8 mouse cellular contexts compared by ENCODE assay signal in genomic region chr15:24596242-24596641, GRCm38 (mm10).
DNase-seq lines count a peak whose midpoint lies in the region; ATAC-seq and TF ChIP-seq lines count a peak whose summit lies in the region.

No protein-coding gene starts in this region.

- peak; percentile 35 to 55; a peak in 3 of 4 replicates for TF ChIP-seq CTCF in CH12.LX (conservative IDR thresholded peaks at IDR 0.05 in 1 of 2, IDR thresholded peaks at IDR 0.05 in 1 of 2; ENCODE audit: low read depth in 2 of 2, low read length in 2 of 2)

- dilution Hi-C loops in CH12.LX (cut with MboI; ENCODE audit: extremely low pct_ligation_motif_present, extremely low pct_unique_long_range_greater_than_20kb, low sequenced_read_pairs): no loop called here

- peak; percentile 58 for TF ChIP-seq RAD21 in CH12.LX (IDR thresholded peaks at IDR 0.05; ENCODE audit: low read depth, low read length)

- no peak overlapping the region for H3K9ac ChIP-seq in CH12.LX (ENCODE audit: insufficient read depth, low read depth)
- no peak overlapping the region for H3K9ac ChIP-seq in midbrain, embryonic 16.5 days (ENCODE audit: low read depth, low read length)

- no peaks in the 10 kb centered on the region for H3K4me1 ChIP-seq in CH12.LX (ENCODE audit: control insufficient read depth in 1 of 2, insufficient read depth in 2 of 2)
- H3K4me1 ChIP-seq in midbrain, embryonic 16.5 days (ENCODE audit: control insufficient read depth, insufficient read depth, low read length): 0 out of 2 replicates have a peak, but pooled peaks cover 2% of the 10 kb centered on the region

- DNase-seq in gastrocnemius, postnatal 10 days: peak; percentile 27
- DNase-seq in gastrocnemius, postnatal 36 days: no peak
- DNase-seq in CH12.LX (ENCODE audit: extremely low read depth): peak; percentile 50
- peak; percentile 16 to 51 for DNase-seq in cerebellum, postnatal 25 days
- peak; percentile 25 to 43 for DNase-seq in frontal cortex, postnatal 25 days (ENCODE audit: low spot score in 2 of 2)
- DNase-seq in left cerebral cortex, adult 18-20 months (ENCODE audit: low spot score in 2 of 2): peak; percentile 55 to 71
- peak; percentile 53 for DNase-seq in thymus, postnatal 4 days

- no peaks in the 10 kb centered on the region for H3K79me2 ChIP-seq in CH12.LX (replicated peaks; ENCODE audit: control insufficient read depth, extremely low read depth, insufficient read depth, poor library complexity, severe bottlenecking)

- no peak for TF ChIP-seq EP300 in CH12.LX (IDR thresholded peaks at IDR 0.05; ENCODE audit: low read length)

- WGBS in midbrain, embryonic 16.5 days: 35% methylated on average over 4 of the region's 4 CpGs

- H3K36me3 ChIP-seq in CH12.LX (replicated peaks in 1 of 2; ENCODE audit: control insufficient read depth in 1 of 2, insufficient read depth in 1 of 2, low read length in 1 of 2): no peaks in the 10 kb centered on the region
- H3K36me3 ChIP-seq in midbrain, embryonic 16.5 days (ENCODE audit: control insufficient read depth, insufficient read depth, low read length): no peaks in the 10 kb centered on the region

- H3K4me2 ChIP-seq in CH12.LX (ENCODE audit: insufficient read depth, low read depth, poor library complexity, severe bottlenecking): no peak overlapping the region
- H3K4me2 ChIP-seq in midbrain, embryonic 16.5 days (ENCODE audit: low read length): no peak overlapping the region

- H3K27ac ChIP-seq in CH12.LX (ENCODE audit: insufficient read depth, low read depth): no peak overlapping the region
- no peak overlapping the region for H3K27ac ChIP-seq in midbrain, embryonic 16.5 days (ENCODE audit: low read length)

- ATAC-seq in midbrain, embryonic 16.5 days: peak; percentile 80; the same call in 1 of the 2 replicates

- in situ Hi-C loops in CH12.LX (cut with MboI; ENCODE audit: low pct_ligation_motif_present, low pct_unique_long_range_greater_than_20kb, low sequenced_read_pairs): loop anchor here (25.0 kb wide), 1 partner anchor 816 kb away; the partner anchor contains the start of gene Basp1

- intact Hi-C loops in gastrocnemius, postnatal 36 days (cut with DNase I): no loop called here

- TF ChIP-seq POLR2A in CH12.LX (IDR thresholded peaks at IDR 0.05; ENCODE audit: low read depth, low read length): no peak

- H3K4me3 ChIP-seq in CH12.LX (replicated peaks in 1 of 3; ENCODE audit: low read depth in 2 of 3, low read length in 2 of 3, poor library complexity in 1 of 3): no peak overlapping the region
- H3K4me3 ChIP-seq in midbrain, embryonic 16.5 days (ENCODE audit: low read depth, low read length): no peak overlapping the region

- H3K27me3 ChIP-seq in CH12.LX (replicated peaks): no peaks in the 10 kb centered on the region
- H3K27me3 ChIP-seq in midbrain, embryonic 16.5 days (ENCODE audit: control insufficient read depth, insufficient read depth, low read depth, low read length): no peaks in the 10 kb centered on the region

- no peaks in the 10 kb centered on the region for H3K9me3 ChIP-seq in CH12.LX (replicated peaks; ENCODE audit: low read length)
- H3K9me3 ChIP-seq in midbrain, embryonic 16.5 days (replicated peaks; ENCODE audit: control insufficient read depth, low read length, poor library complexity, severe bottlenecking): no peaks in the 10 kb centered on the region

TF ChIP-seq in CH12.LX, 34 proteins besides CTCF, POLR2A, EP300 and RAD21:
- peak; percentile 10; the same call in 1 of the 2 replicates for TF ChIP-seq SMC3 (IDR thresholded peaks at IDR 0.05; ENCODE audit: low read depth, low read length)
- no peak for TF ChIP-seq IRF4 (IDR thresholded peaks at IDR 0.05; ENCODE audit: low read depth, low read length)
- no peak for TF ChIP-seq MXI1 (IDR thresholded peaks at IDR 0.05; ENCODE audit: low read depth, low read length)
- TF ChIP-seq NRF1 (IDR thresholded peaks at IDR 0.05; ENCODE audit: low read depth, low read length): no peak
- TF ChIP-seq MYC (IDR thresholded peaks at IDR 0.05; ENCODE audit: low read depth, low read length): no peak
- TF ChIP-seq ZNF384 (IDR thresholded peaks at IDR 0.05; ENCODE audit: low read depth, low read length): peak; percentile 66
- no peak for TF ChIP-seq USF1 (IDR thresholded peaks at IDR 0.05; ENCODE audit: low read depth, low read length)
- no peak for TF ChIP-seq POLR2AphosphoS2 (IDR thresholded peaks at IDR 0.05; ENCODE audit: low read depth, low read length)
- no peak for TF ChIP-seq JUND (conservative IDR thresholded peaks at IDR 0.05; ENCODE audit: low read depth, low read length)
- no peak for TF ChIP-seq TBP (conservative IDR thresholded peaks at IDR 0.05; ENCODE audit: low read depth, low read length)

Comparison
In these comparisons a context has a peak if more than half of its experiments do, and no peak if none do; other contexts are left out.
1. DNase-seq: peak in gastrocnemius, postnatal 10 days (single experiment), CH12.LX (single experiment), cerebellum, postnatal 25 days (2 of 2), frontal cortex, postnatal 25 days (2 of 2), left cerebral cortex, adult 18-20 months (2 of 2) and thymus, postnatal 4 days (single experiment); none in gastrocnemius, postnatal 36 days (0 of 2).